Mouse (Mus musculus) C2C12 (cell line): ENCODE data around the gene Klf2.

Experiments used
- CEBPB ChIP-seq: IDR thresholded peaks from one replicate; pipeline ENCODE4 v1.6.1; 2011; ENCODE audit warnings: low read depth, mild to moderate bottlenecking, control low read depth, moderate library complexity
- CTCF ChIP-seq: IDR thresholded peaks from one replicate; pipeline ENCODE4 v1.5.1; 2011; ENCODE audit not compliant: control insufficient read depth, insufficient read depth, insufficient read length
- FOSL1 ChIP-seq: IDR thresholded peaks from one replicate; pipeline ENCODE4 v1.8.0; 2011; ENCODE audit warnings: mild to moderate bottlenecking, low read length; ENCODE audit not compliant: poor library complexity, insufficient read depth, severe bottlenecking
- MAX ChIP-seq: IDR thresholded peaks from one replicate; pipeline ENCODE4 v1.6.1; 2011; ENCODE audit warnings: mild to moderate bottlenecking, control low read depth
- USF1 ChIP-seq: IDR thresholded peaks from one replicate; pipeline ENCODE4 v1.6.1; 2011; ENCODE audit warnings: low read depth, mild to moderate bottlenecking, control low read depth, moderate library complexity

DNA sequence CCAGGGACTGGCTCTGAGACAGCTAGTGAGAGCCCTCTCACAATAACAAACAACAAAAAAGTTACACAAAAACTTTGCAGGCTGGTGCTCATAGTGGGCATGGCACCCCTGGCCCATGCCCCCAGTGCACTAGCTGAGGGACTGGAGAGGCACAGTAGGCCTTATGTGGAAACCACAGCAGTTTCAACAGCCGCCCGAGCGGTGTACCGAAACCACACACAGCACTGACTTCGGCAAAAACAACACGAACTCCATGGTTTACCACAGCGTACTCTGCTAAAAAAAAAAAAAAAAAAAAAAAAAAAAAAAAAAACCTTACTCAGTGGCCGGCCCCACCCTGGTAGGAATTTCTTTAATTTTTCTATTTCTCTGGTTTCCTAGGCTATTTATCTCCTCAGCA is 31.9 kb downstream of the Klf2 start:
- TF ChIP-seq CTCF (no peak), CEBPB (no peak), USF1 (no peak), MAX (no peak), FOSL1 (no peak)
